Mouse (Mus musculus) megakaryocyte, embryonic 14.5 days (primary cell): Measurements from ENCODE around the gene Cdh5.

Source experiments
- FLI1 ChIP-seq: IDR thresholded peaks from 2 replicates; pipeline ENCODE4 v1.6.1; 2012; ENCODE audit warnings: low read length, inconsistent platforms, mixed read lengths
- GATA1 ChIP-seq: IDR thresholded peaks from 3 replicates; pipeline ENCODE4 v1.6.1; 2012; ENCODE audit warnings: mixed read lengths, low read length, inconsistent platforms, borderline replicate concordance

DNA sequence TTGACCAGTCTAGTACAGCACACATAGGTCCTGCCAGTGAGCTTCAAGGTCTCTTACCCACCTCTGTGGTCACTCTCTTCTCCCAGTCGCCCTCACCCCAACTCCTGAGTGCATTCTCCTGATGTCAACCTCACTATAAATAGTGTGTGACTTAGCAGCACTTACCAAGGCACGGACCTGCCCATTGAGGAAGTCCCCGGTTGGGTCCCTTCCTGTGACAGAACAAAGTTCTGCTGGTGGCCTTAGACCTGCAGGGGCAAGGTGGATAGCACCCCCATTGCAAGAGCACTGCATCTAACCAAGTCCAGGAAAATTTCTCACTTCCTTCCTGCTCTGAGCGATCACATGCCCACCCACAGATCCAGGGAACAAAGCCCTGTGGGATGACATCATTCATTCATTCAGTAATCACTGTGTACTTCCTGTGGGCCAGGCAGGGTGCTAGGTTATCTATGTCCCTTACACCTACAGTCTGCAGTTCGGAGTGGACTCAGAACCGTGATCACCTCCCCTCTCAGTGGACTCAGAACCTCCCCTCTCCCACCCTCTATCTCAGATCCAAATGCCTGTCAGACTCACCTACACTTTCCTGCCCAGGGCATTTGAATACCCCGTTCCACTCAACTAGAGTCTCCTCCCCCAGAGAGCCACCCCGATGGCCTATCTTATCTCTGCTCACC is 74.6 kb downstream of the Cdh5 start:
- TF ChIP-seq GATA1 (no peak), FLI1 (no peak)
